Mouse (Mus musculus) neural tube, embryonic 13.5 days (tissue): ENCODE data around the gene Ccl3. TPM values are rescaled to one million over a fixed set of nuclear protein-coding genes. Genes with fewer than 3 reads are reported as not detected.

Experiments
- ATAC-seq: fragments of 200-750 bp; cut with Nextera tagmentation; 2 replicates; pipeline ENCODE4 v1.8.0; 2017; ENCODE audit warnings: low read depth, mild to moderate bottlenecking, moderate TSS enrichment, moderate library complexity
- H3K27ac ChIP-seq: fragments of 300-500 bp; sonication (generic); replicated peaks from 2 replicates; pipeline ENCODE4 v1.5.1; 2015; ENCODE audit warnings: moderate library complexity, mild to moderate bottlenecking, inconsistent platforms
- H3K27me3 ChIP-seq: fragments of 300-500 bp; sonication (generic); 2 replicates; pipeline ENCODE4 v1.6.1; 2015; ENCODE audit warnings: mild to moderate bottlenecking, inconsistent platforms
- H3K36me3 ChIP-seq: fragments of 300-500 bp; sonication (generic); 2 replicates; pipeline ENCODE4 v1.6.1; 2015; ENCODE audit warnings: mild to moderate bottlenecking, inconsistent platforms
- H3K4me1 ChIP-seq: fragments of 300-500 bp; sonication (generic); replicated peaks from 2 replicates; pipeline ENCODE4 v1.6.1; 2015; ENCODE audit warnings: inconsistent platforms
- H3K4me2 ChIP-seq: fragments of 300-500 bp; sonication (generic); 2 replicates; pipeline ENCODE4 v1.6.1; 2015; ENCODE audit warnings: inconsistent platforms, mild to moderate bottlenecking, moderate library complexity
- H3K4me3 ChIP-seq: fragments of 300-500 bp; sonication (generic); 2 replicates; pipeline ENCODE4 v1.5.1; 2015; ENCODE audit warnings: mild to moderate bottlenecking, inconsistent platforms
- H3K9ac ChIP-seq: fragments of 300-500 bp; sonication (generic); 2 replicates; pipeline ENCODE4 v1.6.1; 2015; ENCODE audit warnings: moderate library complexity, mild to moderate bottlenecking, inconsistent platforms
- H3K9me3 ChIP-seq: fragments of 300-500 bp; sonication (generic); 2 replicates; pipeline ENCODE4 v1.6.1; 2016; ENCODE audit warnings: inconsistent platforms
- WGBS: fragments of 180-500 bp; shearing (Covaris S2); methylation state at CpG from one replicate; pipeline ENCODE4 v1.1.7; 2015; 5-methylcytosine and 5-hydroxymethylcytosine counted together
- polyA plus RNA-seq: library from polyadenylated mRNA; unstranded; fragments of >200 nt; fragmentation: Nextera tagmentation; extraction: Ambion mirVana; gene quantifications from 2 replicates; pipeline ENCODE4 v1.2.1, GENCODE M21; 2015

Ccl3 gene
- polyA plus RNA-seq = 2.0 and 3.0 TPM in 2 replicates

GRCm38 (mm10) chr11:83649305-83649841 lies at the start of gene Ccl3:
Gene Ccl3 (minus strand): TSS chr11:83649355.
- ATAC-seq = no peak
- H3K4me1 ChIP-seq = no peaks in the 10 kb centered on the region
- 79% methylated on average over 8 of the region's 8 CpGs for WGBS

DNA sequence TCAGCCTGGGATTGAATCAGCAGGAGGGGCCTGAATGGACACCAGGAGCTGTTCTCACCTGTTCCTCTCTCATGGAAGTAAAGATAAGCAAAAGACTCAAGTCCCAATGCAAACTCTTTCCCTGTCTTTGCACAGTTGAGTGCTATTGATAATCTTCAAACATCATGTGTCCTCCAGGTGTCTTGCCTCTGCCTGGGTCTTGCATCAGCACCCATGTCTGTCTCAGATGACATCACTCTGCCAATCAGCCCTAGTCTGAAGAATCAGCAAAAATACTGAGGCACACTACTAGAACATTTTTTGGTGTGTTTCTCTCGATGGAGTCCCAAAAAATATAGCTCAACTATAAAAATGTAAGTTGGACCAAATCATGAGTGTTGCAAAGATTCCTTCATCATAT lies 42.9 kb upstream of the Ccl3 start:
- H3K4me3 ChIP-seq = no peak overlapping the region
- no peaks in the 10 kb centered on the region for H3K36me3 ChIP-seq
- no peak for ATAC-seq
- H3K4me2 ChIP-seq = no peak overlapping the region
- no peak overlapping the region for H3K27ac ChIP-seq
- H3K4me1 ChIP-seq = no peaks in the 10 kb centered on the region
- no peaks in the 10 kb centered on the region for H3K27me3 ChIP-seq
- WGBS = 66% methylated on average over 1 of the region's 1 CpGs
- no peak overlapping the region for H3K9ac ChIP-seq
- H3K9me3 ChIP-seq = no peaks in the 10 kb centered on the region

More at GRCm38 (mm10) chr11:83649305-83649841, at the start of gene Ccl3:
- H3K9me3 ChIP-seq = no peaks in the 10 kb centered on the region
- no peaks in the 10 kb centered on the region for H3K27me3 ChIP-seq
- H3K27ac ChIP-seq = no peak within 1 kb of the TSS
- no peak within 1 kb of the TSS for H3K4me2 ChIP-seq
- no peak within 1 kb of the TSS for H3K9ac ChIP-seq
- H3K36me3 ChIP-seq = no peaks in the 10 kb centered on the region
- no peak within 1 kb of the TSS for H3K4me3 ChIP-seq

DNA sequence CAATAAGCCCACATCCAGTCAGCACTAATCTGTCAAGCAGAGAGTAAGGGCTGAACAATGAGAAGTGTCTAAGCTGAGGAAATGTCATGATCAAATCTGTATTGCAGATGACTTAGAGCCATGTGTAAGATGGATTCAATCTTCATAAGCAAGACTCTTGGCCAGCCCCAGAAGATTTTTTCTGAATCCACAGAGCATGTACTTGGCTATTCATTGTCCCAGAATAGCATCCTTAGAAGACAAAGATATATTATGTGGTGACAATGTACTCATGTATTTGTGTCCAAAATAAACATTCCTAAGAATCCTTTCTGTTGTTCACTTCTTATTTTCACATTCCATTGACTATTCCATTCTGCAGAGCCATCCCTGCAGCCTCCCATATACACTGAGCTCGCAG lies 40.8 kb upstream of the Ccl3 start:
- Histone ChIP-seq H3K4me3 (no peak overlapping the region), H3K4me2 (no peak overlapping the region), H3K9ac (no peak overlapping the region), H3K27ac (no peak overlapping the region), H3K27me3 (no peaks in the 10 kb centered on the region), H3K4me1 (no peaks in the 10 kb centered on the region), H3K9me3 (no peaks in the 10 kb centered on the region), H3K36me3 (no peaks in the 10 kb centered on the region)
- 82% methylated on average over 1 of the region's 1 CpGs for WGBS
- no peak for ATAC-seq

DNA sequence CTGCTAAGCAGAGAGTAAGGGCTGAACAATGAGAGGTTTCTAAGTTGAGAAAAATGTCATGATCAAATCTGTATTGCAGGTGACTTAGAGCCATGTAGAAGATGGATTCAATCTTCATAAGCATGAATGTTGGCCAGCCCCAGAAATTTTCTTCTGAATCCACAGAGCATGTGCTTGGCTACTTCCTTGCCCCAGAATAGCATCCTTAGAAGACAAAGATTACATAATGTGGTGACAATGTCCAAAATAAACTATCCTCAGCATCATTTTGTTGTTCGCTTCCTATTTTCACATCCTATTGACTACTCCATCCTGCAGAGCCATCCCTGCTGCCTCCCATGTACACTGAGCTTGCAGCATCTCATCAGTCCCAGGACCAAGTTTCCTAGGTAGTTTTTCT lies 26.5 kb upstream of the Ccl3 start:
- Histone ChIP-seq H3K9ac (no peak overlapping the region), H3K4me1 (no peaks in the 10 kb centered on the region), H3K36me3 (no peaks in the 10 kb centered on the region), H3K4me3 (no peak overlapping the region), H3K9me3 (no peaks in the 10 kb centered on the region), H3K4me2 (no peak overlapping the region), H3K27ac (no peak overlapping the region), H3K27me3 (no peaks in the 10 kb centered on the region)
- no peak for ATAC-seq
- 94% methylated on average over 1 of the region's 1 CpGs for whole genome bisulfite sequencing

DNA sequence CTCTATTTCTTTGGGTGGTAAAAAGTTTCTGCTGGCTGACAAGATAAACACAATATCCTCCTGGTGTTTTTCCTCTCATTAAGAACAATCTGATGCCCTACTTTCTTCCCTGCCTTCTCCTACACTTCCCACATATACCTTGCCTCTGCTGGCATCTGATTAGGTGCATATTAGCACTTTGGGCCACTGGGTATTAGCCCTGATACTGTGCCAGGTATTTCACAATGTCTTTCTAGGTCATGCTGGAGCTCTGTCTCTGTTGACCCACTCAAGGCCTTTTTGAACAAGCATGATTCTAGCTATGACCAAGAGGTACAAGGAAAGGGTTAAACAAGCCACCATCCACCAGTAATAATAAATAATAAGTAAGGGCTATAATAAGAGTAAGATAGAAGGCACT lies 22.6 kb upstream of the Ccl3 start:
- Histone ChIP-seq H3K27me3 (no peaks in the 10 kb centered on the region), H3K9me3 (no peaks in the 10 kb centered on the region), H3K9ac (no peak overlapping the region), H3K4me2 (no peak overlapping the region), H3K4me1 (no peaks in the 10 kb centered on the region), H3K27ac (no peak overlapping the region), H3K4me3 (no peak overlapping the region), H3K36me3 (no peaks in the 10 kb centered on the region)
- ATAC-seq = no peak

DNA sequence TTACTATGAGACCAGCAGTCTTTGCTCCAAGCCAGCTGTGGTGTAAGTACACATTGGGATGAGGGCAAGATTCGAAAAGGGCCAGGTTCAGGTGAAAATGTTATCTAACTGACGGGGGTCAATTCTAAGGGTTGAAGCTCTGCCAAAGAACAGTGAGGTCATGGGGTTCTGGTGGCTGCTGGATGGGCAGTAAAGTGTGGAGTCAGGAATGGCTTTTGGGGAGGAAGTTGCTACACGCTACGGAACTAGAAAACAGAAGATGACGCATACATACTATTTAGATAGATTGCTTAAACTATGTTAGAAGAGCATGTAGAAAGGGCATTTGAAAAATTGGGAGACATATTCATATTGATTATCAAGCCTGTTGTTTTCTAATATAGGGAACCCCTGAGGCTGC lies 14.4 kb upstream of the Ccl3 start:
- H3K27me3 ChIP-seq = no peaks in the 10 kb centered on the region
- no peak overlapping the region for H3K4me2 ChIP-seq
- no peak overlapping the region for H3K4me3 ChIP-seq
- WGBS = 78% methylated on average over 5 of the region's 5 CpGs
- ATAC-seq = no peak
- no peaks in the 10 kb centered on the region for H3K4me1 ChIP-seq
- no peak overlapping the region for H3K9ac ChIP-seq
- H3K36me3 ChIP-seq = no peaks in the 10 kb centered on the region
- H3K27ac ChIP-seq = no peak overlapping the region
- no peaks in the 10 kb centered on the region for H3K9me3 ChIP-seq

- 83% methylated on average over 6 of the region's 6 CpGs for WGBS
- Histone ChIP-seq H3K36me3 (no peaks in the 10 kb centered on the region), H3K9ac (no peak within 1 kb of the TSS), H3K9me3 (no peaks in the 10 kb centered on the region), H3K4me1 (no peaks in the 10 kb centered on the region), H3K27me3 (no peaks in the 10 kb centered on the region), H3K4me3 (no peak within 1 kb of the TSS), H3K4me2 (no peak within 1 kb of the TSS), H3K27ac (no peak within 1 kb of the TSS)
- ATAC-seq = no peak
These were observed 13.0 kb upstream of the Ccl3 start, which contains the start of gene Ccl4 for GRCm38 (mm10) chr11:83662204-83662603. Gene Ccl4 (plus strand): TSS chr11:83662584.

DNA sequence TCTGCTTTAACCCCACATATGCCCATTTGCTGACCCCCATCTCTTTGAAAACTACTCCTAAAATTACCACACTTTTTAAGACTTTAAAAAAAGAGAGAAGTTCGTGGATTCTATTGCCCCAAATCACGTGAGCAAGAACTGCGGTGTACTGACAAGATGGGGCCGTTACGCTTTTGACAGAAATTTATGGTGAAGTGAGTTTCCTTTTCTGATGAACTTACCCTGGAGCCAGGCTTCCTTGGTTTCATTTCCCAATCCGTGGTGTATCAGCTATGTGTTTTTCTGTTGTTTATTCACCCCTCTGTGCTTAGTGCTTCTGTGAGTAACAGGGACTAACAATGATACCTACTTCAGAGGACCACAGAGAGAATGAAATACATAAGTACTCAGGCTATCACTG lies 9.6 kb upstream of the Ccl3 start:
- Histone ChIP-seq H3K4me3 (no peak overlapping the region), H3K9me3 (no peaks in the 10 kb centered on the region), H3K4me2 (no peak overlapping the region), H3K36me3 (no peaks in the 10 kb centered on the region), H3K27me3 (no peaks in the 10 kb centered on the region), H3K9ac (no peak overlapping the region), H3K4me1 (no peaks in the 10 kb centered on the region), H3K27ac (no peak overlapping the region)
- 72% methylated on average over 6 of the region's 6 CpGs for WGBS
- ATAC-seq = no peak

- H3K9me3 ChIP-seq = no peaks in the 10 kb centered on the region
- no peaks in the 10 kb centered on the region for H3K27me3 ChIP-seq
- H3K4me3 ChIP-seq = no peak overlapping the region
- H3K4me2 ChIP-seq = no peak overlapping the region
- H3K27ac ChIP-seq = no peak overlapping the region
- H3K36me3 ChIP-seq = no peaks in the 10 kb centered on the region
- ATAC-seq = no peak
- 89% methylated on average over 3 of the region's 3 CpGs for WGBS
- no peak overlapping the region for H3K9ac ChIP-seq
- H3K4me1 ChIP-seq = no peaks in the 10 kb centered on the region
These were observed 8.4 kb upstream of the Ccl3 start for GRCm38 (mm10) chr11:83657508-83657907.

DNA sequence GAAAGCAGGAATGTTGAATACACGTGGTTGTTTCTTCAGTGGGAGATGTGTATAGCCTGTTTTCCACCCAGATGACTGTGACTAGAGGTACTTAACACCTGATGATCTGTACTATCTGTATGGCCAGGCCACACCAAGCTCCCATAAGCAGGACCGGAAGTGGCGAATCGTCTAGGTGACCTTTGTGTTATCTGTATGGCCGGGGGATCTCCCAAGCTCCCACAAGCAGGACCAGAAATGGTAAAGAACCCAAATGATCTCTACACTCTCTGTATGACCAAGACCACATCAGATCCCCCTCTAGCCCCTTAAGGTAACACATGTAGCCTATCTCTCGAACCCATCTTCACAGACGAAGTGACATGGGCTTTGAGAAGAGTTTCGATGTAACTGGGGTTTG lies 5.5 kb upstream of the Ccl3 start:
- Histone ChIP-seq H3K4me2 (no peak overlapping the region), H3K27ac (no peak overlapping the region), H3K4me1 (no peaks in the 10 kb centered on the region), H3K9me3 (no peaks in the 10 kb centered on the region), H3K4me3 (no peak overlapping the region), H3K36me3 (no peaks in the 10 kb centered on the region), H3K9ac (no peak overlapping the region), H3K27me3 (no peaks in the 10 kb centered on the region)
- ATAC-seq = no peak
- WGBS = 93% methylated on average over 8 of the region's 8 CpGs

DNA sequence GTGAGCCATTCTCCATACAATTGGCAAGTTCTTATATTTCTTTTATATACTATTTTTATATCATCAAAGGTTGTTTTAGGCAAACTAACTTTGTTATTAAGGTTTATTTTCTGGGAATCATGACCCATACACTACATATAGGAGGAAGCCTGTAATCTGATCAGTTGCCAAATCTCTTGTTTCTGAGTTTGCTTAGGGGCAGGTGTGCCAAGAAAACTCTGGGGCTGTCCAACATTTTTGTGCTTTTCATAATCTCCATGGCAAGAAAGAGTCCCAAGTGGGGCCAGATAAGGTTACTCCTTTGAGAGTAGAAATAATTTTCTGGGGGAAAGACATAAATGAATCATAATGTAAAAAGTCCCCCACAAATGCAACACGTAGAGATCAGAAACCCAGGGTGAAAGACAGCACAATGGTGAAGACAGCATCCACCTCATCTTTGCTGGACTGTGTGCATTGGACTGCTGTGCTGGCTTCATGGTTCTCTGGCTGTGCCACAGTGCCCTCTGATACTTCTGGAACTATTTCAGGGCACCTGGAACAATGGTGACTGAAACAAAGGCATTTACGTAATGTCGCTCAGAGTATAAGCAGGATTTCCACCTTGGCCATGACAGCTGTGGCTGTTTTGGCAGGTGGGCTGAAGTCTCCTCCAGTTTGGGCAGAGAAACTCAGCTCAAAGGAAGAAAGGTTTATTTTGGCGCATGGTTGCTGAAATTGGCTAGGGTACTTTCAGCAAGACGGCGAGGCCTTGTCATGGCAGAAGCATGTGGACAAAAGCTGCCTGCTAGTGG lies 2.6 kb downstream of the Ccl3 start:
- no peak overlapping the region for H3K4me3 ChIP-seq
- no peak overlapping the region for H3K27ac ChIP-seq
- WGBS = 94% methylated on average over 6 of the region's 6 CpGs
- no peak overlapping the region for H3K9ac ChIP-seq
- H3K36me3 ChIP-seq = no peaks in the 10 kb centered on the region
- H3K27me3 ChIP-seq = no peaks in the 10 kb centered on the region
- no peak overlapping the region for H3K4me2 ChIP-seq
- ATAC-seq = no peak
- no peaks in the 10 kb centered on the region for H3K9me3 ChIP-seq
- no peaks in the 10 kb centered on the region for H3K4me1 ChIP-seq

GRCm38 (mm10) chr11:83645521-83645920 lies 3.6 kb downstream of the Ccl3 start, which contains the start of gene Rpl9-ps1:
Gene Rpl9-ps1 (minus strand): TSS chr11:83645621.
- no peaks in the 10 kb centered on the region for H3K36me3 ChIP-seq
- H3K9ac ChIP-seq = no peak within 1 kb of the TSS
- H3K27me3 ChIP-seq = no peaks in the 10 kb centered on the region
- H3K4me3 ChIP-seq = no peak within 1 kb of the TSS
- no peaks in the 10 kb centered on the region for H3K4me1 ChIP-seq
- no peak within 1 kb of the TSS for H3K27ac ChIP-seq
- no peak for ATAC-seq
- 86% methylated on average over 1 of the region's 1 CpGs for WGBS
- no peak within 1 kb of the TSS for H3K4me2 ChIP-seq
- no peaks in the 10 kb centered on the region for H3K9me3 ChIP-seq

DNA sequence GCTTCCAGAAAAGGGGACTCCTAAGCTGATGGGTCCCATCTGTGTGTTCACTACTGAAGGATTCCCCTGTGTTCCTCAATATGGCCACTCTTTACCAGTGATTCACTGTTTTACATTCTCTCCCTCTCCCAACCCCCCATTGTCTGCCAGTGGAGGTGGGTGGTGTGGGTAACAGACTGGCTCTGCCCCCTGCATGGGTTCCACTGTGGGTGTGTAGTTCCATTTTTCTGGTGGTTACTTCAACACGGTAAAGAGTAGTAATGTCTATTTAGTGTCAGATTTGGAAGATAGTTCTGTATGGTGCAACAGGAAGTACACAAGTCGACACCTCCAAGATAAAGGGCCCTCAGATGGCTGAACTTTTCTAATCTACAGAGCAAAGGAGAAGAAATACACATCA lies 7.9 kb downstream of the Ccl3 start:
- H3K9me3 ChIP-seq = no peaks in the 10 kb centered on the region
- ATAC-seq = no peak
- H3K4me2 ChIP-seq = no peak overlapping the region
- H3K36me3 ChIP-seq = no peaks in the 10 kb centered on the region
- no peak overlapping the region for H3K27ac ChIP-seq
- no peaks in the 10 kb centered on the region for H3K4me1 ChIP-seq
- no peak overlapping the region for H3K9ac ChIP-seq
- WGBS = 95% methylated on average over 2 of the region's 2 CpGs
- no peaks in the 10 kb centered on the region for H3K27me3 ChIP-seq
- no peak overlapping the region for H3K4me3 ChIP-seq
